Mouse (Mus musculus) cortical plate, adult 2 months (tissue): ENCODE measurements at regions not wholly inside any gene's neighbourhood (a gene's known extent, or its start where the extent isn't known, plus 50 kb on each side); places are given as distances from the start of the nearest gene placed in this dataset.

Experiments
- CTCF ChIP-seq: fragments of 200-500 bp; IDR thresholded peaks from 2 replicates; pipeline ENCODE4 v1.5.1; 2011; ENCODE audit warnings: mild to moderate bottlenecking, control low read depth, low read length; ENCODE audit not compliant: insufficient read depth; ENCODE audit errors: extremely low read depth
- POLR2A ChIP-seq: fragments of 200-500 bp; IDR thresholded peaks from 2 replicates; pipeline ENCODE4 v1.6.1; 2011; ENCODE audit warnings: mild to moderate bottlenecking, low read length, control low read depth; ENCODE audit not compliant: insufficient read depth; ENCODE audit errors: extremely low read depth

- no peak for TF ChIP-seq POLR2A
- peak; percentile 41; the same call in 1 of the 2 replicates for TF ChIP-seq CTCF
These were observed 199.1 kb upstream of the Gadl1 start for GRCm38 (mm10) chr9:115710039-115710739.
